Mouse (Mus musculus) neural tube, embryonic 15.5 days (tissue): ENCODE results near the gene Arpc5l. TPM values are rescaled to one million over a fixed set of nuclear protein-coding genes. Genes with fewer than 3 reads are reported as not detected.
"Not testable (repeated sequence)": the region's sequence is repeated elsewhere in the genome, so short reads cannot be mapped to it uniquely, and the experiment has no call there.

ENCODE experiments used
- ATAC-seq: fragments of 200-750 bp; cut with Nextera tagmentation; 2 replicates; pipeline ENCODE4 v1.8.0; 2017; ENCODE audit warnings: mild to moderate bottlenecking, moderate TSS enrichment, moderate library complexity; ENCODE audit not compliant: low FRiP score
- H3K27ac ChIP-seq: fragments of 300-500 bp; sonication (generic); replicated peaks from 2 replicates; pipeline ENCODE4 v1.5.1; 2015; ENCODE audit warnings: mild to moderate bottlenecking, inconsistent platforms
- H3K27me3 ChIP-seq: fragments of 300-500 bp; sonication (generic); replicated peaks from 2 replicates; pipeline ENCODE4 v1.6.1; 2015; ENCODE audit warnings: inconsistent platforms
- H3K36me3 ChIP-seq: fragments of 300-500 bp; sonication (generic); 2 replicates; pipeline ENCODE4 v1.6.1; 2015; ENCODE audit warnings: inconsistent platforms
- H3K4me1 ChIP-seq: fragments of 300-500 bp; sonication (generic); 2 replicates; pipeline ENCODE4 v1.6.1; 2015; ENCODE audit warnings: inconsistent platforms
- H3K4me2 ChIP-seq: fragments of 300-500 bp; sonication (generic); 2 replicates; pipeline ENCODE4 v1.6.1; 2015; ENCODE audit warnings: inconsistent platforms, mild to moderate bottlenecking, moderate library complexity
- H3K4me3 ChIP-seq: fragments of 300-500 bp; sonication (generic); replicated peaks from 2 replicates; pipeline ENCODE4 v1.5.1; 2015; ENCODE audit warnings: mild to moderate bottlenecking, inconsistent platforms
- H3K9ac ChIP-seq: fragments of 300-500 bp; sonication (generic); replicated peaks from 2 replicates; pipeline ENCODE4 v1.6.1; 2015; ENCODE audit warnings: mild to moderate bottlenecking, inconsistent platforms
- H3K9me3 ChIP-seq: fragments of 300-500 bp; sonication (generic); replicated peaks from 2 replicates; pipeline ENCODE4 v1.6.1; 2016; ENCODE audit warnings: inconsistent platforms
- WGBS: fragments of 180-500 bp; shearing (Covaris S2); methylation state at CpG from one replicate; pipeline ENCODE4 v1.1.7; 2015; ENCODE audit warnings: mixed read lengths; 5-methylcytosine and 5-hydroxymethylcytosine counted together
- polyA plus RNA-seq: library from polyadenylated mRNA; unstranded; fragments of >200 nt; fragmentation: Nextera tagmentation; extraction: Ambion mirVana; gene quantifications from 2 replicates; pipeline ENCODE4 v1.2.1, GENCODE M21; 2015

Gene Arpc5l
- polyA plus RNA-seq, 1 experiment from 2014 or later = 156 TPM

- Histone ChIP-seq H3K27me3 (no peaks in the 10 kb centered on the region; the same call in 1 of the 2 replicates), H3K4me2 (no peak overlapping the region), H3K36me3 (peaks cover 43% of the 10 kb centered on the region), H3K9me3 (no peaks in the 10 kb centered on the region), H3K9ac (no peak overlapping the region), H3K4me3 (no peak overlapping the region), H3K27ac (no peak overlapping the region), H3K4me1 (peaks cover 45% of the 10 kb centered on the region)
- no peak for ATAC-seq
- WGBS = 84% methylated on average over 3 of the region's 3 CpGs
Measured at GRCm38 (mm10) chr2:39001866-39002265, 3.3 kb upstream of the Arpc5l start.

- Histone ChIP-seq H3K9me3 (no peaks in the 10 kb centered on the region), H3K9ac (peak overlapping the region; percentile 88; the same call in 1 of the 2 replicates), H3K36me3 (peaks cover 43% of the 10 kb centered on the region), H3K27me3 (no peaks in the 10 kb centered on the region), H3K4me2 (peak overlapping the region; percentile 83), H3K4me3 (peak overlapping the region; percentile 84), H3K4me1 (peaks cover 46% of the 10 kb centered on the region), H3K27ac (no peak overlapping the region)
- ATAC-seq = no peak
- WGBS = 50% methylated on average over 8 of the region's 8 CpGs
Measured at GRCm38 (mm10) chr2:39003106-39003505, 2.0 kb upstream of the Arpc5l start.

- Histone ChIP-seq H3K36me3 (peaks cover 43% of the 10 kb centered on the region), H3K27ac (no peak overlapping the region), H3K4me2 (peak overlapping the region; percentile 83), H3K4me1 (peaks cover 43% of the 10 kb centered on the region), H3K9ac (peak overlapping the region; percentile 88), H3K9me3 (no peaks in the 10 kb centered on the region), H3K27me3 (no peaks in the 10 kb centered on the region), H3K4me3 (peak overlapping the region; percentile 84)
- no peak for ATAC-seq
- WGBS = 74% methylated on average over 5 of the region's 5 CpGs
Measured at GRCm38 (mm10) chr2:39003512-39003911, 1.6 kb upstream of the Arpc5l start.

GRCm38 (mm10) chr2:39004372-39004771 lies 776 bp upstream of the Arpc5l start:
- peaks cover 40% of the 10 kb centered on the region for H3K36me3 ChIP-seq
- H3K27ac ChIP-seq = peak overlapping the region; percentile 88
- H3K4me3 ChIP-seq = peak overlapping the region; percentile 84
- no peaks in the 10 kb centered on the region for H3K27me3 ChIP-seq
- ATAC-seq = no peak
- H3K9me3 ChIP-seq = no peaks in the 10 kb centered on the region
- peak overlapping the region; percentile 83 for H3K4me2 ChIP-seq
- peaks cover 52% of the 10 kb centered on the region for H3K4me1 ChIP-seq
- H3K9ac ChIP-seq = peak overlapping the region; percentile 88
- 0% methylated on average over 11 of the region's 11 CpGs for WGBS

- H3K27me3 ChIP-seq = no peaks in the 10 kb centered on the region
- peak within 1 kb of the TSS; percentile 88 for H3K9ac ChIP-seq
- peaks cover 29% of the 10 kb centered on the region for H3K36me3 ChIP-seq
- no peak for ATAC-seq
- 12% methylated on average over 15 of the region's 15 CpGs for WGBS
- H3K4me3 ChIP-seq = peak within 1 kb of the TSS; percentile 84
- no peaks in the 10 kb centered on the region for H3K9me3 ChIP-seq
- H3K4me1 ChIP-seq = peaks cover 59% of the 10 kb centered on the region
- H3K4me2 ChIP-seq = peak within 1 kb of the TSS; percentile 83
- H3K27ac ChIP-seq = peak within 1 kb of the TSS; percentile 88
Measured at GRCm38 (mm10) chr2:39005574-39006079, 479 bp downstream of the Arpc5l start, which contains the start of gene Rpl35. Rpl35 (minus strand) TSS chr2:39005624.

- H3K9me3 ChIP-seq = no peaks in the 10 kb centered on the region
- peak overlapping the region; percentile 83 for H3K4me2 ChIP-seq
- WGBS = 92% methylated on average over 14 of the region's 14 CpGs
- no peak for ATAC-seq
- H3K36me3 ChIP-seq = peaks cover 23% of the 10 kb centered on the region
- peak overlapping the region; percentile 84 for H3K4me3 ChIP-seq
- no peak overlapping the region for H3K27ac ChIP-seq
- 0 out of 2 replicates have a peak overlapping the region, but pooled peaks have one; percentile 75 for H3K9ac ChIP-seq
- peaks cover 65% of the 10 kb centered on the region for H3K4me1 ChIP-seq
- H3K27me3 ChIP-seq = no peaks in the 10 kb centered on the region
Measured at GRCm38 (mm10) chr2:39006149-39006730, 1.1 kb downstream of the Arpc5l start.

GRCm38 (mm10) chr2:39007865-39008264 lies 2.7 kb downstream of the Arpc5l start:
- ATAC-seq = peak; percentile 90
- Histone ChIP-seq H3K4me1 (peaks cover 58% of the 10 kb centered on the region), H3K9me3 (no peaks in the 10 kb centered on the region), H3K27ac (peak overlapping the region; percentile 94), H3K4me2 (peak overlapping the region; percentile 89), H3K27me3 (no peaks in the 10 kb centered on the region), H3K4me3 (peak overlapping the region; percentile 87), H3K9ac (peak overlapping the region; percentile 98), H3K36me3 (peaks cover 17% of the 10 kb centered on the region)
- WGBS = under 1% methylated on average over 44 of the region's 44 CpGs

GRCm38 (mm10) chr2:39008350-39008851 lies 3.3 kb downstream of the Arpc5l start:
- peak overlapping the region; percentile 98 for H3K9ac ChIP-seq
- H3K4me3 ChIP-seq = peak overlapping the region; percentile 87
- H3K27ac ChIP-seq = peak overlapping the region; percentile 94
- no peaks in the 10 kb centered on the region for H3K27me3 ChIP-seq
- peak; percentile 64 for ATAC-seq
- under 1% methylated on average over 25 of the region's 25 CpGs for WGBS
- peaks cover 17% of the 10 kb centered on the region for H3K36me3 ChIP-seq
- no peaks in the 10 kb centered on the region for H3K9me3 ChIP-seq
- peak overlapping the region; percentile 89 for H3K4me2 ChIP-seq
- peaks cover 53% of the 10 kb centered on the region for H3K4me1 ChIP-seq

- 33% methylated on average over 3 of the region's 3 CpGs for WGBS
- peak overlapping the region; percentile 94 for H3K27ac ChIP-seq
- peak overlapping the region; percentile 98 for H3K9ac ChIP-seq
Measured at GRCm38 (mm10) chr2:39008954-39009365, 3.8 kb downstream of the Arpc5l start.

GRCm38 (mm10) chr2:39010144-39010543 lies 5.0 kb downstream of the Arpc5l start:
- not testable (repeated sequence) for ATAC-seq, H3K4me2 ChIP-seq, H3K9ac ChIP-seq, H3K27ac ChIP-seq, H3K9me3 ChIP-seq, H3K27me3 ChIP-seq, H3K4me3 ChIP-seq
- Histone ChIP-seq H3K4me1 (peaks cover 43% of the 10 kb centered on the region), H3K36me3 (peaks cover 30% of the 10 kb centered on the region)
- 93% methylated on average over 5 of the region's 5 CpGs for WGBS

More at GRCm38 (mm10) chr2:39008954-39009365, 3.8 kb downstream of the Arpc5l start:
- no peaks in the 10 kb centered on the region for H3K27me3 ChIP-seq
- peaks cover 18% of the 10 kb centered on the region for H3K36me3 ChIP-seq
- peak overlapping the region; percentile 89 for H3K4me2 ChIP-seq
- H3K4me3 ChIP-seq = peak overlapping the region; percentile 87
- no peaks in the 10 kb centered on the region for H3K9me3 ChIP-seq
- H3K4me1 ChIP-seq = peaks cover 47% of the 10 kb centered on the region
- ATAC-seq = no peak

GRCm38 (mm10) chr2:39011264-39011663 lies 6.1 kb downstream of the Arpc5l start:
- Histone ChIP-seq H3K36me3 (peaks cover 41% of the 10 kb centered on the region), H3K9me3 (no peaks in the 10 kb centered on the region), H3K4me1 (peaks cover 36% of the 10 kb centered on the region), H3K27ac (no peak overlapping the region), H3K4me3 (no peak overlapping the region), H3K9ac (no peak overlapping the region), H3K27me3 (no peaks in the 10 kb centered on the region), H3K4me2 (no peak overlapping the region)
- ATAC-seq = no peak

GRCm38 (mm10) chr2:39011971-39012370 lies 6.8 kb downstream of the Arpc5l start:
- Histone ChIP-seq H3K4me2 (no peak overlapping the region), H3K36me3 (peaks cover 48% of the 10 kb centered on the region), H3K27me3 (no peaks in the 10 kb centered on the region), H3K4me1 (peaks cover 30% of the 10 kb centered on the region), H3K4me3 (no peak overlapping the region), H3K9ac (0 out of 2 replicates have a peak overlapping the region, but pooled peaks have one; percentile 0), H3K9me3 (no peaks in the 10 kb centered on the region), H3K27ac (no peak overlapping the region)
- WGBS = 93% methylated on average over 3 of the region's 3 CpGs
- no peak for ATAC-seq
